In the genomic region with DNA sequence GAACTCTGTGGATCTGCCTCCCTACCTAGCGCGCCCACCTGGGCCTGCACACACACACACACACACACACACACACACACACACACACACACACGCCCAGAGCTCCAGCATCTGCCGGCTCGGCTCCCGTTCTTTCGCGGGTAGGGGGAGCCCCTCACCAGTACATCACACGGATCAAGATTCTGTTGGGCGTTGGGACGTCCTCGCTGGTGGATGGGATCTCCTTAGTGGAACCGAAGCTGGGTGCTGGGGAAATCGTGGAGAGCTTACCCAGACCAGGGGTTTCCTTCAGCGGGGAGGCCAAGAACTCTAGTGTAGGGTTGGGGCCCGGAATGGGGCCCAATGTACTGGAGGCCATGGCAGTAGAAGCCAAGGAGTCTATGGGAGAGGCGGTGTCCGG, we compare ENCODE assay signal across 9 mouse cellular contexts. TPM values are rescaled to one million over a fixed set of nuclear protein-coding genes. Genes with fewer than 3 reads are reported as not detected.
DNase-seq lines count a peak whose midpoint lies in the region; ATAC-seq and TF ChIP-seq lines count a peak whose summit lies in the region.
"Had no signal": no experiment of that assay in that cellular context is flagged by ENCODE, and none has a peak within 500 bp of the region (broad histone marks: within the 10 kb centered on the region; RNA-seq: fewer than 3 reads in every experiment).

No protein-coding gene starts in this region.

- H3K36me3 ChIP-seq in heart, embryonic 10.5 days = no peaks in the 10 kb centered on the region
- H3K36me3 ChIP-seq in thymus, adult 2 months (ENCODE audit: control insufficient read depth, insufficient read depth, low read length) = no peaks in the 10 kb centered on the region
- no peaks in the 10 kb centered on the region for H3K36me3 ChIP-seq in liver, embryonic 12.5 days

- H3K4me3 ChIP-seq in heart, embryonic 10.5 days = peak overlapping the region; percentile 55
- H3K4me3 ChIP-seq in thymus, adult 2 months (ENCODE audit: control insufficient read depth, insufficient read depth, low read length) = no peak overlapping the region
- H3K4me3 ChIP-seq in liver, embryonic 12.5 days = no peak overlapping the region; the same call in 1 of the 2 replicates
- H3K4me3 ChIP-seq: myocyte had no signal

- H3K9ac ChIP-seq in liver, embryonic 12.5 days = no peak overlapping the region

- no peak for DNase-seq in heart, embryonic 10.5 days (ENCODE audit: low spot score)
- no peak for DNase-seq in heart, postnatal 36 days
- DNase-seq in thymus, postnatal 25 days = peak; percentile 14
- no peak for DNase-seq in thymus, adult 2 months
- no peak for DNase-seq in natural killer cell, adult 2 months (ENCODE audit: low spot score in 2 of 2)
- no peak for DNase-seq in layer of hippocampus, adult 9-11 months
- DNase-seq in urinary bladder, postnatal 4 days (ENCODE audit: low spot score in 2 of 2) = no peak

- H3K9me3 ChIP-seq in heart, embryonic 10.5 days = no peaks in the 10 kb centered on the region
- H3K9me3 ChIP-seq in liver, embryonic 12.5 days (replicated peaks) = no peaks in the 10 kb centered on the region

- intact Hi-C loops in heart, postnatal 36 days (cut with DNase I) = no loop called here

- under 1% methylated on average over 18 of the region's 18 CpGs for WGBS in heart, embryonic 10.5 days
- 4% methylated on average over 18 of the region's 18 CpGs for WGBS in thymus, adult 2 months
- 2% methylated on average over 18 of the region's 18 CpGs for WGBS in liver, embryonic 12.5 days (ENCODE audit: insufficient replicate concordance)

- peak overlapping the region; percentile 37 for H3K4me2 ChIP-seq in liver, embryonic 12.5 days

- TF ChIP-seq CTCF in thymus, adult 2 months (IDR thresholded peaks at IDR 0.05; ENCODE audit: borderline replicate concordance, control insufficient read depth, extremely low read depth, insufficient read depth, low read length, poor library complexity) = no peak

- peaks cover 84% of the 10 kb centered on the region for H3K27me3 ChIP-seq in heart, embryonic 10.5 days (ENCODE audit: insufficient read depth, poor library complexity, severe bottlenecking)
- peaks cover 7% of the 10 kb centered on the region; the same call in 1 of the 2 replicates for H3K27me3 ChIP-seq in thymus, adult 2 months (ENCODE audit: control insufficient read depth, insufficient read depth, low read length)
- peaks cover 88% of the 10 kb centered on the region for H3K27me3 ChIP-seq in liver, embryonic 12.5 days (replicated peaks)

- no peak overlapping the region for H3K27ac ChIP-seq in heart, embryonic 10.5 days
- H3K27ac ChIP-seq in thymus, adult 2 months (ENCODE audit: control insufficient read depth, insufficient read depth, low read length) = no peak overlapping the region
- no peak overlapping the region for H3K27ac ChIP-seq in liver, embryonic 12.5 days

- H3K4me1 ChIP-seq in heart, embryonic 10.5 days = peaks cover 23% of the 10 kb centered on the region
- no peaks in the 10 kb centered on the region for H3K4me1 ChIP-seq in thymus, adult 2 months (replicated peaks; ENCODE audit: control insufficient read depth, insufficient read depth, low read length)
- peaks cover 20% of the 10 kb centered on the region for H3K4me1 ChIP-seq in liver, embryonic 12.5 days

- peak; percentile 6; the same call in 1 of the 2 replicates for ATAC-seq in liver, embryonic 12.5 days

- no peak for TF ChIP-seq POLR2A in thymus, adult 2 months (IDR thresholded peaks at IDR 0.05; ENCODE audit: control insufficient read depth, extremely low read depth, insufficient read depth, low read length, poor library complexity)

RNA-seq across cellular contexts. Expression of a gene that starts 0.8 kb away (rescaled TPM):
- polyA plus RNA-seq in heart, embryonic 10.5 days (2016; fragmentation: Nextera tagmentation; extraction: Ambion mirVana) = not detected in 2 replicates
- total RNA-seq in heart, postnatal 36 days (2021) = not detected
- polyA plus RNA-seq in thymus, adult 2 months (2012; rRNA removed) = 0.24 TPM in 1 of 2 replicates, not detected in the other
- not detected in 2 replicates for polyA plus RNA-seq in liver, embryonic 12.5 days (2016; fragmentation: Nextera tagmentation; extraction: Ambion mirVana)
- polyA plus RNA-seq: myocyte had no signal

RNA-seq across cellular contexts. Expression of a gene that starts 11.9 kb away (rescaled TPM):
- polyA plus RNA-seq in heart, embryonic 10.5 days (2016; fragmentation: Nextera tagmentation; extraction: Ambion mirVana) = 0.18 and 0.68 TPM in 2 replicates
- not detected for total RNA-seq in heart, postnatal 36 days (2021)
- polyA plus RNA-seq in thymus, adult 2 months (2012; rRNA removed) = 1.1 and 1.3 TPM in 2 replicates
- polyA plus RNA-seq in liver, embryonic 12.5 days (2016; fragmentation: Nextera tagmentation; extraction: Ambion mirVana) = 0.10 and 0.31 TPM in 2 replicates

RNA-seq across cellular contexts. Expression of a gene that starts 12.6 kb away (rescaled TPM):
- polyA plus RNA-seq in heart, embryonic 10.5 days (2016; fragmentation: Nextera tagmentation; extraction: Ambion mirVana) = 5.6 and 7.1 TPM in 2 replicates
- total RNA-seq in heart, postnatal 36 days (2021) = 10 to 100 TPM; 12.6 to 13.5 TPM
- 8.7 and 11.8 TPM in 2 replicates for polyA plus RNA-seq in thymus, adult 2 months (2012; rRNA removed)
- 3.6 and 3.7 TPM in 2 replicates for polyA plus RNA-seq in liver, embryonic 12.5 days (2016; fragmentation: Nextera tagmentation; extraction: Ambion mirVana)

RNA-seq across cellular contexts. Expression of a gene that starts 21.7 kb away (rescaled TPM):
- polyA plus RNA-seq in heart, embryonic 10.5 days (2016; fragmentation: Nextera tagmentation; extraction: Ambion mirVana) = 171 and 189 TPM in 2 replicates
- 10 to 100 TPM; 58.9 to 66.3 TPM for total RNA-seq in heart, postnatal 36 days (2021)
- 100 and 102 TPM in 2 replicates for polyA plus RNA-seq in thymus, adult 2 months (2012; rRNA removed)
- 137 and 146 TPM in 2 replicates for polyA plus RNA-seq in liver, embryonic 12.5 days (2016; fragmentation: Nextera tagmentation; extraction: Ambion mirVana)

RNA-seq across cellular contexts. Expression of a gene that starts 22.5 kb away (rescaled TPM):
- 0.90 and 1.4 TPM in 2 replicates for polyA plus RNA-seq in heart, embryonic 10.5 days (2016; fragmentation: Nextera tagmentation; extraction: Ambion mirVana)
- 10 to 100 TPM; 11.7 to 12.0 TPM for total RNA-seq in heart, postnatal 36 days (2021)
- polyA plus RNA-seq in thymus, adult 2 months (2012; rRNA removed) = 4.6 and 5.8 TPM in 2 replicates
- 4.6 and 5.4 TPM in 2 replicates for polyA plus RNA-seq in liver, embryonic 12.5 days (2016; fragmentation: Nextera tagmentation; extraction: Ambion mirVana)
